Mouse (Mus musculus): ENCODE measurements around the gene Ndufv3.

The Ndufv3 gene

GRCm38 (mm10) chr17:31519946-31520838 lies at the start of gene Ndufv3, which contains the start of gene Wdr4:
Gene Ndufv3, plus strand, starts transcription at chr17:31520115.
Gene Wdr4, minus strand, starts transcription at chr17:31519980.
- peak; percentile 99 for DNase-seq (ENCODE audit: low read depth, low spot score)

GRCm38 (mm10) chr17:31470766-31471418 lies 49.0 kb upstream of the Ndufv3 start:
- DNase-seq (ENCODE audit: low read depth, low spot score): no peak

- DNase-seq (ENCODE audit: low read depth, low spot score): no peak
These were observed 45.5 kb upstream of the Ndufv3 start for GRCm38 (mm10) chr17:31474388-31474787.

DNA sequence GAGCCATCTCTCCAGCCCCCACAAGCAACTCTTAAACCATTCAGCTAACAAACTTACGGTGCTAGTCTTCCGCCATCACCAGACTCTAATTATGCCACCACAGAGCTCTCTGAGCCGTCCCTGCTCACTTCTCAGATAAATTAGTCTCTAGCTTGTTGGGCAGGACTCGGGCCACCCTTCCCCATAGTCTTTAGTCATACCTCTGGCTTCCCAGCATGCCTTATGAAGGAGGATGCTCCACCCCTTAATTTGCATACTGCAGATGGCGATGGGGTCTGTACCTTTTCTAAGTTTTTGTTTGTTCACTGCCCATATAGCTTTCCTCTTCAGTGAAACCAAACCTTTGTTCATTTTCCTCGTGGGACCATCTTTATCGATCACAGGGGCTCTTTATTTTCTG lies 41.3 kb upstream of the Ndufv3 start:
- DNase-seq (ENCODE audit: low read depth, low spot score): no peak

DNA sequence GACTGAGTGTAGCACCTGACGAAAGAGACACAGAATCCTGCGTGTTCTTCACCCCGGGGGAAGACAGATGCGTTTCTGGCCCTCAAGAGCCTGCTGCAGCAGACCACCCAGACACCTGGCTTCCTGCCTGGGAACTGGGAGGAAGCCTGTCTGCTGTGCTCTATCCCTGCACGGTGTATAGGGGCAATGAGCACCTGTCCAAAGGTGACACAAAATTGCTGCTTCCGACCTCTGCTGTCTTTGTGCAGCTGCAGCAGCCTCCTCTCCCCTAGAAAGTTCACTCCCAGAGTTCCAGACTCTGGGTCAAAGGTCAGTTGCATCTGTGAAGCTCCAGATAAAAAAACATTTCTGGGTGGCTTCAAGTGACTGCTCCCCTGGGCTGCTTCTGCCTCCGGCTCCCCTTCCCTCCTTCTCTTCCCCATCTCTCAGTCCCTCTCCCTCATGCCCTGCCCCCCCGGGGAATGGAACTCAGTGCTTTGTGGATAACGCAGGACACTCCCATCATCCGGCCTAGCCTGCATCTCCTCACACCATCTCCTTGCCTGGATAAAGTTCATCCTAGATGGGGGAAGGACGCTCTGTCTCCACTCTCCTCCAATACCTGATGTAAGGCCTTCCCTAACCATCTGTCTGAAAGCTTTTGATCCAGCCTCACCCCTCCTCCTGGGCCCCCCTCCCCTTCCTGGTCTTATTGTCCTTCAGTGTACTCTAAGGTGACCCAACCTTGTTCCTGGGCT lies 40.6 kb upstream of the Ndufv3 start:
- no peak for DNase-seq (ENCODE audit: low read depth, low spot score)

GRCm38 (mm10) chr17:31486616-31487198 lies 33.2 kb upstream of the Ndufv3 start:
- no peak for DNase-seq (ENCODE audit: low read depth, low spot score)

DNA sequence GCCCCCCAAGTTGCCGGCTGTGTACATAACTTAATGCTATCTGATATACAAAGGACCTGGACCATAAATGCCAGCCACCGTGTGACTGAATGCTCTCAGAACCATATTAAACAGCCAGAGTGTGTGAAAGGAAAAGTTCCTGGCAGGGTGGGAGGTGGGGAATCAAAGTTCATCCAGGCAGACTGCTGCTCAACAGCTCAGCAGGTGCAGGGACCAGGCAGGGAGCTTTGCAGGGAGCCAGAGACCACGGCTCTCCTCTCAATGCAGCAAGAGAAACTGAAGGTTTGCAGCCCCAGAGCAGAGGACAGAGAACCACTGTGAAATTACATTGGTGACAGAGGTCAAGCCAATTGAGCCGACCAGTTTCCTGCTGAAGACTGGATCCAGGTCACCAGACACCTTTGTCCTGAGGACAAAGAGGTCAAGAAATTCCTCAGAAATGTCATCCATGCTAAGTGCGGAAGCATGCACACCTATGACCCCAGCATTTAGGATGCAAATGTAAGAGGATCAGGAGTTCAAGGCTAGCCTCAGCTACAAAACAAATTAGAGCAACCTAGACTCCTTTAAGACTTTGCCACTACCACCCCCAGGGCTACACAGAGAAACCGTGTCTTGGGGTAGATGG lies 32.4 kb upstream of the Ndufv3 start:
- no peak for DNase-seq (ENCODE audit: low read depth, low spot score)

GRCm38 (mm10) chr17:31491355-31491754 lies 28.6 kb upstream of the Ndufv3 start:
- DNase-seq (ENCODE audit: low read depth, low spot score): no peak

DNA sequence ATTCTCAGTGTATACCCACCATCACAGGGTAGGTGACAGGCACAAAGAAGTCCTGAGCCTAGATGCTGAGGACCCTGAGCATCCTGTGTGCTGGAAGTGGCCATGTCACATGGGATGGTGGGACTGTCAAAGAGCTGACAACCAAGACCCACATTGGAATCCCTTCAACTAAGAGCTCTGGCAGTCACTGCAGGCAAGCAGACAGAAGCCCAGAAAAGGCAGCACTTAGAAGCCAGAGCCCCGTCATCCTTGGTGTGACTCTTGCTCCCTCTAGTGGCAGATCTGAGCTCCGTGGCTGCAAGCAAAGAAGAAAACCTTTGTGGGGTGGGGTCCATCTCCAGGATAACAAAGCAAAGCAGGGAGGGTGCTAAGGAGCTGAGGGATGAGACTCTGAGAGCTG lies 27.5 kb upstream of the Ndufv3 start:
- DNase-seq (ENCODE audit: low read depth, low spot score): peak; percentile 40

DNA sequence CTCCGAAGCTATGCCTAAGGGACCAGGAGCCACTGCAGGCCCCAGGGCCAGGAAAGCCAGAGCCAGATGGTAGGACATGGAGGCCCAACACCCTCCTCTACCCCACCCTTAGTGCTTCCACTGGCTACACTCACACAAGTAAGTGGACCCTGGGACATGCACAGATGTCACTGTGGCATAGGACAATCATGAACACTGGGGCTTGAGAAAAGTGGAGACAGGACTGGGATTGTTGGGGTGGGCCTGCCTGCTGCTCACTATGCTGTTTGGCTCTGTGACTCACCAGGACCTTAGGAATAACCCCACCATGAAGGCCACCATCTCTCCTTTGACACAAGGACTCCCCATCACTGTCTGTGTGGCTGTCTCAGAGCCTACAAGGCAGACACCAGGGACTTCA lies 24.9 kb upstream of the Ndufv3 start:
- no peak for DNase-seq (ENCODE audit: low read depth, low spot score)

GRCm38 (mm10) chr17:31497726-31498125 lies 22.2 kb upstream of the Ndufv3 start:
- DNase-seq (ENCODE audit: low read depth, low spot score): no peak

DNA sequence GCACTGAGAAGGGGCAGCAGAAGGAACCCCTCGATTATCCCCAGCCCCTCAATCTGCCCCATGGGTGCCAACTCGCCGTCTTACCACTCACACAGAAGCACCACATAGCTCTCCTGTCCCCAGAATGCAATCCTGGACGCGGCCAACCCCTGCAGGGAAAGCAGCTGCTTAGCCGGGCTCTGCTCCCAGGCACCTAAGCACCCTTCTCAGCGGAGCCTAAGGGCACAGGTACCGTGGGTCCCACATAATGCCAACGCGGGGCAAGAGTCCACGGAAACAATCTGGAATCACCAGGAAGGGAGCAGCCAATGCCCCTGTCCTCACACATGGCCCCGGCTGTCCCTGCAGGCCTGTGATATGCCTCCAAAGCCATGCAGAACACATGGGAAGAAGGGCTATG lies 20.2 kb upstream of the Ndufv3 start:
- no peak for DNase-seq (ENCODE audit: low read depth, low spot score)

DNA sequence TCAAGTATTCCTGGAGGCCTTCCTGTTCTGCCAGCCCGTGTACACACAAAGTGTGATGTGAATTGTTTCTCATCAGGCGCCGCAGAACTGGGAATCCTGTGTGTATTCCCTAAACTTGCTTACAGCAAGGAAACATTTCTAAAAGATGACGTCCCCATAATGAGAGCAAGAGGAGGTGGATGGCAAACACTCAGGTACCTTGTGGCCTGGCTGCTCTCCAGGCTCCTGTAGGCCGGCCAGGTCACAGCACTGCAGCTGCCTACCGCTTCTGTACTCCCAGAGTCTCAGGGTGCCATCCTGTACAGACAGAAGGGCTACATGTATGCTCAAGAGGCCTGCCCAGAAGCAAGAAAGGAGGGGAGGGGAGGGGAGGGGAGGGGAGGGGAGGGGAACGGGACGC lies 19.5 kb upstream of the Ndufv3 start:
- no peak for DNase-seq (ENCODE audit: low read depth, low spot score)

- no peak for DNase-seq (ENCODE audit: low read depth, low spot score)
These were observed 19.0 kb upstream of the Ndufv3 start for GRCm38 (mm10) chr17:31500908-31501307.

DNA sequence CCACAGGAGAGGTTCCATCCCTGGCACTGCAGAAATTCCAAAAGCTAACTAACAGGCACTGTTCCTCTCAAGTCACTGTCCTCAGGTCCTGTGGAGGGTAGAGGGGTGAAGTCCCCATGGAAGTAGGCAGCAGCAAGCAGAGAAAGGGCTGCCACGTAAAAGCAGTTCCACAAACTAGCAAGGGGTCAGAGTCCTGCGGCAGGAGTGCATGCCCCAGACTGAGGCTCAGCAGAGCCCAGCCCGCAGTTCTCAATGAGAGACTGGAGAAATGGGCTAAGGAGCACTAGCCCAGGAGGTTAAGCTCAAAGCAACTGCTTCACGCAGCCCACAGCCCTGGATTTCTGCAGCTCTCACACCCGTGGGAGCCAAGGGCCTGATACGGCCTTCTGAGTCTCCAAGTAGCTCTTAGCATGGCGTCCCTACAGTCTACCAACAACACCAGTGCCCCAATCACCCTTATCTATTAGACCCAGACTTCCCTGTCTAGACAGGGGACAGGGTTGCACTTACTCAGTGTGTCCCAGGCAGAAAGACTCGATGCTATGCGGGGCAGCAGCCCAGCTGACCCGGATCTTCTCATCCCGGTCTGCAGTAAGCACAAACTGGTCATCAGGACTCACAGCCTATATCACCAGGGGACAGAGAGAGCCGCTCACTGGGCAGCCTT lies 17.5 kb upstream of the Ndufv3 start:
- DNase-seq (ENCODE audit: low read depth, low spot score): no peak

- DNase-seq (ENCODE audit: low read depth, low spot score): no peak
These were observed 16.6 kb upstream of the Ndufv3 start for GRCm38 (mm10) chr17:31503337-31503736.

- no peak for DNase-seq (ENCODE audit: low read depth, low spot score)
These were observed 16.0 kb upstream of the Ndufv3 start for GRCm38 (mm10) chr17:31503936-31504335.

GRCm38 (mm10) chr17:31505013-31505412 lies 14.9 kb upstream of the Ndufv3 start:
- no peak for DNase-seq (ENCODE audit: low read depth, low spot score)

GRCm38 (mm10) chr17:31506282-31506681 lies 13.6 kb upstream of the Ndufv3 start:
- no peak for DNase-seq (ENCODE audit: low read depth, low spot score)

GRCm38 (mm10) chr17:31510944-31511343 lies 9.0 kb upstream of the Ndufv3 start:
- no peak for DNase-seq (ENCODE audit: low read depth, low spot score)

All from c-Kit-negative CD71-positive TER-119-positive erythroid progenitor cells, embryonic 14.5 days (primary cell).